Mouse (Mus musculus) MEL (cell line): ENCODE data around the gene Atp13a3.

ENCODE experiments used
- CHD2 ChIP-seq: IDR thresholded peaks from 2 replicates; pipeline ENCODE4 v1.6.1; 2011; ENCODE audit warnings: low read length, improper control_type of control experiment
- CTCF ChIP-seq, 3 experiments: IDR thresholded peaks in 2 of 3; conservative IDR thresholded peaks in 1 of 3; 2 replicates each; pipeline ENCODE4 v1.5.1; 2011 to 2012; ENCODE audit warnings: low read length in 3 of 3, low read depth in 2 of 3, mild to moderate bottlenecking in 2 of 3, improper control_type of control experiment in 1 of 3, inconsistent platforms in 1 of 3, mixed read lengths in 1 of 3, moderate library complexity in 1 of 3; ENCODE audit not compliant: control insufficient read depth in 1 of 3, insufficient read depth in 1 of 3, poor library complexity in 1 of 3, severe bottlenecking in 1 of 3
- E2F4 ChIP-seq: IDR thresholded peaks from 2 replicates; pipeline ENCODE4 v1.6.1; 2011; ENCODE audit warnings: low read depth, low read length, improper control_type of control experiment, borderline replicate concordance
- EP300 ChIP-seq, 2 experiments: IDR thresholded peaks; 2 replicates each; pipeline ENCODE4 v1.6.1; 2011; ENCODE audit warnings: improper control_type of control experiment in 2 of 2, low read length in 2 of 2, low read depth in 1 of 2, mild to moderate bottlenecking in 1 of 2
- ETS1 ChIP-seq: IDR thresholded peaks from 2 replicates; pipeline ENCODE4 v1.6.1; 2012; ENCODE audit warnings: low read depth, mild to moderate bottlenecking, inconsistent platforms, low read length, improper control_type of control experiment, moderate library complexity
- JUND ChIP-seq: IDR thresholded peaks from 2 replicates; pipeline ENCODE4 v1.6.1; 2011; ENCODE audit warnings: low read depth, mild to moderate bottlenecking, improper control_type of control experiment, low read length
- MAX ChIP-seq: IDR thresholded peaks from 2 replicates; pipeline ENCODE4 v1.6.1; 2011; ENCODE audit warnings: low read length, improper control_type of control experiment
- MAZ ChIP-seq: IDR thresholded peaks from 2 replicates; pipeline ENCODE4 v1.6.1; 2012; ENCODE audit warnings: low read depth, mild to moderate bottlenecking, inconsistent platforms, low read length, improper control_type of control experiment
- MEF2A ChIP-seq: IDR thresholded peaks from 2 replicates; pipeline ENCODE4 v1.6.1; 2014; ENCODE audit warnings: low read depth, mild to moderate bottlenecking, inconsistent platforms, low read length, improper control_type of control experiment; ENCODE audit not compliant: poor library complexity, insufficient replicate concordance, severe bottlenecking; ENCODE audit errors: extremely low read depth
- MXI1 ChIP-seq: IDR thresholded peaks from 2 replicates; pipeline ENCODE4 v1.6.1; 2011; ENCODE audit warnings: mild to moderate bottlenecking, low read depth, low read length, improper control_type of control experiment
- NRF1 ChIP-seq: IDR thresholded peaks from 2 replicates; pipeline ENCODE4 v1.6.1; 2014; ENCODE audit warnings: low read depth, mild to moderate bottlenecking, inconsistent platforms, low read length, improper control_type of control experiment, moderate library complexity; ENCODE audit not compliant: poor library complexity, insufficient read depth, severe bottlenecking
- POLR2A ChIP-seq, 2 experiments: IDR thresholded peaks; 2 replicates each; pipeline ENCODE4 v1.6.1; 2011 to 2012; ENCODE audit warnings: low read length in 2 of 2, mild to moderate bottlenecking in 2 of 2, control low read depth in 1 of 2, improper control_type of control experiment in 1 of 2, low read depth in 1 of 2, moderate library complexity in 1 of 2; ENCODE audit not compliant: control insufficient read depth in 1 of 2, insufficient read depth in 1 of 2, poor library complexity in 1 of 2
- TCF12 ChIP-seq: IDR thresholded peaks from 2 replicates; pipeline ENCODE4 v1.6.1; 2014; ENCODE audit warnings: low read depth, mild to moderate bottlenecking, inconsistent platforms, low read length, improper control_type of control experiment, moderate library complexity
- UBTF ChIP-seq: IDR thresholded peaks from 2 replicates; pipeline ENCODE4 v1.6.1; 2012; ENCODE audit warnings: low read depth, mild to moderate bottlenecking, inconsistent platforms, low read length, improper control_type of control experiment, moderate library complexity, borderline replicate concordance; ENCODE audit not compliant: insufficient read depth

- TF ChIP-seq CTCF (IDR thresholded peaks at IDR 0.05 in 2 of 3, conservative IDR thresholded peaks at IDR 0.05 in 1 of 3; ENCODE audit: control insufficient read depth in 1 of 3, insufficient read depth in 1 of 3, low read depth in 2 of 3, low read length in 3 of 3, poor library complexity in 1 of 3, severe bottlenecking in 1 of 3) (no peak), UBTF (no peak), POLR2A (IDR thresholded peaks at IDR 0.05; ENCODE audit: control insufficient read depth in 1 of 2, insufficient read depth in 1 of 2, low read depth in 1 of 2, low read length in 2 of 2, poor library complexity in 1 of 2) (no peak), MAX (no peak), MAZ (no peak), MEF2A (no peak), TCF12 (no peak), ETS1 (no peak), E2F4 (no peak), CHD2 (no peak), NRF1 (no peak), JUND (no peak), EP300 (IDR thresholded peaks at IDR 0.05; ENCODE audit: low read depth in 1 of 2, low read length in 2 of 2) (no peak), MXI1 (no peak)
Observed at GRCm38 (mm10) chr16:30285701-30286100, 120.1 kb downstream of the Atp13a3 start.
